Mouse (Mus musculus): ENCODE data around the gene Shroom3. TPM values are rescaled to one million over a fixed set of nuclear protein-coding genes. Genes with fewer than 3 reads are reported as not detected.

Gene Shroom3
- polyA plus RNA-seq, 1 experiment from 2014 or later = 12.9 TPM

DNA sequence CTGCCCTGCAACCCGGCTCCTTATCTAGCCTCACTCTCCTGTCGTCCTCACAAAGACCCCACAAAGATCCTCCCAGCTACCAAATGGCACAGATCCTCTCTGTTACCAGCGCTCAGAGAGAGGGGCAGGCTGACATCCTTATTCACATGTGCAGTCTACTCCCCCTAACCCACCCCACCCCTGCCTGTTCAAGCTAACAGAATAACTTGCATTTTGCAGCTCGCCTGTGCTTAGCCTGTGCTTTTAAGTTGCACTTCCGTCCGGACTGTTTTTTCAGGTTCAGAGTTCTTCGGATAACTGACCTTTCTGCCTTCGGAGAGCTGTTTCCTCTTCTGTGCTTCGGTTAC, 7.7 kb upstream of the Shroom3 start:
- H3K4me1 ChIP-seq (replicated peaks; ENCODE audit: control insufficient read depth, insufficient read depth, low read length) = peaks cover 6% of the 10 kb centered on the region; the same call in 1 of the 2 replicates
- no peaks in the 10 kb centered on the region for H3K36me3 ChIP-seq (ENCODE audit: control insufficient read depth, insufficient read depth, low read length)
- H3K9me3 ChIP-seq (ENCODE audit: control insufficient read depth, low read length) = no peaks in the 10 kb centered on the region
- ATAC-seq (replicated peaks; ENCODE audit: low FRiP score, low TSS enrichment, low read depth) (no peak), DNase-seq (ENCODE audit: low spot score) (no peak)
- H3K4me2 ChIP-seq (ENCODE audit: low read length) = peak overlapping the region; percentile 58
- peak overlapping the region; percentile 36 for H3K4me3 ChIP-seq (ENCODE audit: low read depth, low read length)
- H3K9ac ChIP-seq (ENCODE audit: low read length) = peak overlapping the region; percentile 37; the same call in 1 of the 2 replicates
- no peak overlapping the region for H3K27ac ChIP-seq (ENCODE audit: low read depth)
- H3K27me3 ChIP-seq (replicated peaks; ENCODE audit: control insufficient read depth, insufficient read depth, low read length) = no peaks in the 10 kb centered on the region
- WGBS = 1% methylated on average over 9 of the region's 9 CpGs

DNA sequence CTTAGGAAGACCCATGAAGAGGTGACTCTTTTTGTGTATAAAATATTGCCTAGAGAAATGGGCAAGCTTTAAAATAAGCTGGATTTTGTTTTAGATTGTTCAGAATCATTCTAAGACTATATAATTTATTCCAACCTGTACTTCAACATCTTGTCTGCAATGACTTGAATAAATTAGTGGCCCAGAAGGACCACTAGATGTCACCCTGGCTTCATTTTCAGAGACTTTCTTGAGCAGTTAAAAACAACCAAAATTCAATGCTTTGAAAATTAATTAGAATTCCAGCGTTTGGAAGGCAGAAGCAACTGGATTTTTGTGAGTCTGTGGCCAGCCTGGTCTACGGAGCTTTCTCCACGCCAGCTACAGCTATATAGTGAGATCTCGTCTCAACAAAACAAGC, 3.8 kb upstream of the Shroom3 start:
- DNase-seq (ENCODE audit: low spot score) (no peak), ATAC-seq (replicated peaks; ENCODE audit: low FRiP score, low TSS enrichment, low read depth) (no peak)
- no peaks in the 10 kb centered on the region for H3K9me3 ChIP-seq (ENCODE audit: control insufficient read depth, low read length)
- H3K4me2 ChIP-seq (ENCODE audit: low read length) = no peak overlapping the region
- H3K9ac ChIP-seq (ENCODE audit: low read length) = no peak overlapping the region
- H3K27ac ChIP-seq (ENCODE audit: low read depth) = no peak overlapping the region
- 0 out of 2 replicates have a peak, but pooled peaks cover 4% of the 10 kb centered on the region for H3K27me3 ChIP-seq (replicated peaks; ENCODE audit: control insufficient read depth, insufficient read depth, low read length)
- H3K36me3 ChIP-seq (ENCODE audit: control insufficient read depth, insufficient read depth, low read length) = no peaks in the 10 kb centered on the region
- WGBS = 30% methylated on average over 4 of the region's 4 CpGs
- no peak overlapping the region for H3K4me3 ChIP-seq (ENCODE audit: low read depth, low read length)
- peaks cover 12% of the 10 kb centered on the region; the same call in 1 of the 2 replicates for H3K4me1 ChIP-seq (replicated peaks; ENCODE audit: control insufficient read depth, insufficient read depth, low read length)

DNA sequence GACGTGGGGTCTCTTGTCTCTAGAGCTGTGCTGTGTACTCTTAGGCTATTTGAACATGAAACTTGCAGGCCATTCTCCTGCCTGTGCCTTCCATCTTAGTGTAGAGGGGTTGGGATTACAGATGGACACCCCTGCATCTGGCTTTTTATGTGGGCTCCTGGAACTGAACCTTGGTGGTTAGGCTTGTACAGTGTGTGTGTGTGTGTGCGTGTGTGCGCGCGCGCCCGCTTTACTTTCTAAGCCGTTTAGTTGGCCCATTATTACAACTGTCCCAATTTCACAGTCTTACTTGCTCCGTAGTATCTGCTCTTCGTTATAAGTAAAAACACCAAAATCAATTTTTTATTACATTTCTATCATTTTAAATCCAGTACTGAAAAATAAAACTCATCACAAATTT, 1.4 kb upstream of the Shroom3 start:
- Histone ChIP-seq H3K9ac (ENCODE audit: low read length) (no peak overlapping the region), H3K4me2 (ENCODE audit: low read length) (no peak overlapping the region), H3K9me3 (ENCODE audit: control insufficient read depth, low read length) (no peaks in the 10 kb centered on the region), H3K4me3 (ENCODE audit: low read depth, low read length) (no peak overlapping the region), H3K4me1 (replicated peaks; ENCODE audit: control insufficient read depth, insufficient read depth, low read length) (peaks cover 6% of the 10 kb centered on the region; the same call in 1 of the 2 replicates), H3K27ac (ENCODE audit: low read depth) (no peak overlapping the region), H3K27me3 (replicated peaks; ENCODE audit: control insufficient read depth, insufficient read depth, low read length) (0 out of 2 replicates have a peak, but pooled peaks cover 4% of the 10 kb centered on the region), H3K36me3 (ENCODE audit: control insufficient read depth, insufficient read depth, low read length) (no peaks in the 10 kb centered on the region)
- DNase-seq (ENCODE audit: low spot score) = no peak
- 94% methylated on average over 10 of the region's 10 CpGs for WGBS
- ATAC-seq (replicated peaks; ENCODE audit: low FRiP score, low TSS enrichment, low read depth) = no peak

- no peak for ATAC-seq (replicated peaks; ENCODE audit: low FRiP score, low TSS enrichment, low read depth)
- 3% methylated on average over 39 of the region's 39 CpGs for WGBS
These were observed 450 bp upstream of the Shroom3 start for GRCm38 (mm10) chr5:92682621-92683348.

DNA sequence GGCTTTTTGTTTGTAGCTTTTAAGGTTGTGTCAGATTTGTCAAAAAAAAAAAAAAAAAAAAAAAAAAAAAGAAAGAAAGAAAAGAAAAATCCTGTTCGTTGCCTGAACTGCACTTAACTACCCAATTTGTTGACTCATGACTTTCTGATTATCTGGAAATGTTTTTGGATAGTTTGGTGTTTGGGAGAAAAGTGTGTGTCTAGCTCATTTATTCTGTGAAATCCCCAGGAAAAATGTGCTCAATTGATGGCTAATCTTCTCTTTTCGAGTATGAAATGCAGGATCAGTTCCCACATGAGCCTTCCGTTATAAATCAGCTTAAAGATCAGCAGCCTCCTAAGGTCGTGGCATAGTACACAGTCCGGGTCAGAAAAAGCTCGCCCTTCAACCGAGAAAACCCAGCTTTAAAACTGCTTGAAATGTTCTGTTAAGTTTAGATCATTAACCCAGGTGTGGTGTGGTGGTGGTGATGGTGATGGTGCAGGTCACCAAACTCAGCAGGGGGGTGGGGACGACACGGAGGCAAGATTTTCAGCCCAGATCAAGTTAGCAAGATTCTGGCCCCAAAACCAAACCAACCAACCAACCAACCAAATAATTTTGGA, 738 bp downstream of the Shroom3 start:
- H3K4me1 ChIP-seq (replicated peaks; ENCODE audit: control insufficient read depth, insufficient read depth, low read length) = peaks cover 6% of the 10 kb centered on the region; the same call in 1 of the 2 replicates
- peak overlapping the region; percentile 39 for H3K4me3 ChIP-seq (ENCODE audit: low read depth, low read length)
- DNase-seq (ENCODE audit: low spot score) = no peak
- H3K27ac ChIP-seq (ENCODE audit: low read depth) = no peak overlapping the region
- ATAC-seq (replicated peaks; ENCODE audit: low FRiP score, low TSS enrichment, low read depth) = no peak
- 0 out of 2 replicates have a peak, but pooled peaks cover 4% of the 10 kb centered on the region for H3K27me3 ChIP-seq (replicated peaks; ENCODE audit: control insufficient read depth, insufficient read depth, low read length)
- no peaks in the 10 kb centered on the region for H3K36me3 ChIP-seq (ENCODE audit: control insufficient read depth, insufficient read depth, low read length)
- WGBS = 31% methylated on average over 9 of the region's 9 CpGs
- no peaks in the 10 kb centered on the region for H3K9me3 ChIP-seq (ENCODE audit: control insufficient read depth, low read length)
- H3K4me2 ChIP-seq (ENCODE audit: low read length) = peak overlapping the region; percentile 93
- no peak overlapping the region for H3K9ac ChIP-seq (ENCODE audit: low read length)

More at GRCm38 (mm10) chr5:92682621-92683348, 450 bp upstream of the Shroom3 start:
- Histone ChIP-seq H3K36me3 (ENCODE audit: control insufficient read depth, insufficient read depth, low read length) (no peaks in the 10 kb centered on the region), H3K27me3 (replicated peaks; ENCODE audit: control insufficient read depth, insufficient read depth, low read length) (0 out of 2 replicates have a peak, but pooled peaks cover 4% of the 10 kb centered on the region), H3K27ac (ENCODE audit: low read depth) (no peak overlapping the region), H3K4me2 (ENCODE audit: low read length) (peak overlapping the region; percentile 93), H3K4me3 (ENCODE audit: low read depth, low read length) (peak overlapping the region; percentile 39), H3K4me1 (replicated peaks; ENCODE audit: control insufficient read depth, insufficient read depth, low read length) (peaks cover 6% of the 10 kb centered on the region; the same call in 1 of the 2 replicates), H3K9me3 (ENCODE audit: control insufficient read depth, low read length) (no peaks in the 10 kb centered on the region), H3K9ac (ENCODE audit: low read length) (peak overlapping the region; percentile 42)
- peak; percentile 77 for DNase-seq (ENCODE audit: low spot score)

- 92% methylated on average over 16 of the region's 16 CpGs for WGBS
- Histone ChIP-seq H3K27me3 (replicated peaks; ENCODE audit: control insufficient read depth, insufficient read depth, low read length) (0 out of 2 replicates have a peak, but pooled peaks cover 4% of the 10 kb centered on the region), H3K27ac (ENCODE audit: low read depth) (no peak overlapping the region), H3K9me3 (ENCODE audit: control insufficient read depth, low read length) (no peaks in the 10 kb centered on the region), H3K36me3 (ENCODE audit: control insufficient read depth, insufficient read depth, low read length) (no peaks in the 10 kb centered on the region), H3K4me2 (ENCODE audit: low read length) (no peak overlapping the region), H3K9ac (ENCODE audit: low read length) (no peak overlapping the region), H3K4me1 (replicated peaks; ENCODE audit: control insufficient read depth, insufficient read depth, low read length) (peaks cover 6% of the 10 kb centered on the region; the same call in 1 of the 2 replicates), H3K4me3 (ENCODE audit: low read depth, low read length) (no peak overlapping the region)
- no peak for DNase-seq (ENCODE audit: low spot score)
- ATAC-seq (replicated peaks; ENCODE audit: low FRiP score, low TSS enrichment, low read depth) = no peak
These were observed 1.7 kb downstream of the Shroom3 start for GRCm38 (mm10) chr5:92684715-92685460.

DNA sequence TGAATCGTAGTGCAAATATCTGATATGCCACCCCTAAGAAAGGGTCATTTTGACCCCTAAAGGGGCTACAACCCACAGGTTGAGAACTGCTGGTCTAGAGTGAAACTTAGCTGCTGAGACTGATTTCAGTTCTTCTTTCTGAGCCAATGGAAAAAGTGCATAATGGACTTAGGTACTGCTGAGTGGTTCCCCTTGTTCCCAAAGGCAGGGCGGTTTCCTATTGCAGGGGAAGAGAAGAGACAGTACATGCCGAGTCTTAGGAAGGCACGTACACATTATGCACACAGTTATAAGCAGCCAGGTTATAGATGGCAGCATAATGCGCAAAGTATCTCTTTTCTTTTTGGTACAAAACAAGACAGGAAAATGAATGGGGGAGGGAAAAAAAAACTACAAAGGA, 4.9 kb downstream of the Shroom3 start:
- H3K9ac ChIP-seq (ENCODE audit: low read length) = no peak overlapping the region
- ATAC-seq (replicated peaks; ENCODE audit: low FRiP score, low TSS enrichment, low read depth) = no peak
- no peaks in the 10 kb centered on the region for H3K9me3 ChIP-seq (ENCODE audit: control insufficient read depth, low read length)
- no peaks in the 10 kb centered on the region for H3K27me3 ChIP-seq (replicated peaks; ENCODE audit: control insufficient read depth, insufficient read depth, low read length)
- H3K4me2 ChIP-seq (ENCODE audit: low read length) = no peak overlapping the region
- WGBS = 84% methylated on average over 5 of the region's 5 CpGs
- DNase-seq (ENCODE audit: low spot score) = no peak
- 0 out of 2 replicates have a peak, but pooled peaks cover 5% of the 10 kb centered on the region for H3K4me1 ChIP-seq (replicated peaks; ENCODE audit: control insufficient read depth, insufficient read depth, low read length)
- no peak overlapping the region for H3K4me3 ChIP-seq (ENCODE audit: low read depth, low read length)
- no peak overlapping the region for H3K27ac ChIP-seq (ENCODE audit: low read depth)
- H3K36me3 ChIP-seq (ENCODE audit: control insufficient read depth, insufficient read depth, low read length) = no peaks in the 10 kb centered on the region

GRCm38 (mm10) chr5:92688569-92688968, 5.3 kb downstream of the Shroom3 start:
- 88% methylated on average over 9 of the region's 9 CpGs for WGBS
- Histone ChIP-seq H3K4me2 (ENCODE audit: low read length) (no peak overlapping the region), H3K27ac (ENCODE audit: low read depth) (no peak overlapping the region), H3K4me3 (ENCODE audit: low read depth, low read length) (no peak overlapping the region), H3K9me3 (ENCODE audit: control insufficient read depth, low read length) (no peaks in the 10 kb centered on the region), H3K27me3 (replicated peaks; ENCODE audit: control insufficient read depth, insufficient read depth, low read length) (no peaks in the 10 kb centered on the region), H3K9ac (ENCODE audit: low read length) (no peak overlapping the region), H3K36me3 (ENCODE audit: control insufficient read depth, insufficient read depth, low read length) (no peaks in the 10 kb centered on the region), H3K4me1 (replicated peaks; ENCODE audit: control insufficient read depth, insufficient read depth, low read length) (0 out of 2 replicates have a peak, but pooled peaks cover 5% of the 10 kb centered on the region)
- no peak for ATAC-seq (replicated peaks; ENCODE audit: low FRiP score, low TSS enrichment, low read depth)
- no peak for DNase-seq (ENCODE audit: low spot score)

Data from intestine, embryonic 14.5 days (tissue).